Mouse (Mus musculus) neural tube, embryonic 11.5 days (tissue): ENCODE results near the gene Smoc1. TPM values are rescaled to one million over a fixed set of nuclear protein-coding genes. Genes with fewer than 3 reads are reported as not detected.

Experiments used
- ATAC-seq: fragments of 200-750 bp; cut with Nextera tagmentation; 2 replicates; pipeline ENCODE4 v1.8.0; 2017; ENCODE audit warnings: moderate number of reproducible peaks, mild to moderate bottlenecking, moderate TSS enrichment, moderate library complexity; ENCODE audit not compliant: insufficient read depth, low FRiP score, low TSS enrichment
- DNase-seq: peaks from one replicate; pipeline ENCODE4 v3.0.0-alpha.2; 2015; ENCODE audit warnings: low spot score
- H3K27ac ChIP-seq: fragments of 300-500 bp; sonication (generic); 2 replicates; pipeline ENCODE4 v1.5.1; 2014; ENCODE audit warnings: low read depth, mild to moderate bottlenecking, low read length
- H3K27me3 ChIP-seq: fragments of 300-500 bp; sonication (generic); 2 replicates; pipeline ENCODE4 v1.6.1; 2014; ENCODE audit warnings: mild to moderate bottlenecking, low read length, mixed read lengths; ENCODE audit not compliant: control insufficient read depth, insufficient read depth
- H3K36me3 ChIP-seq: fragments of 300-500 bp; sonication (generic); 2 replicates; pipeline ENCODE4 v1.6.1; 2014; ENCODE audit warnings: mild to moderate bottlenecking, low read length, moderate library complexity, mixed read lengths; ENCODE audit not compliant: control insufficient read depth, insufficient read depth
- H3K4me1 ChIP-seq: fragments of 300-500 bp; sonication (generic); 2 replicates; pipeline ENCODE4 v1.6.1; 2014; ENCODE audit warnings: low read length, mixed read lengths; ENCODE audit not compliant: control insufficient read depth, insufficient read depth
- H3K4me2 ChIP-seq: fragments of 300-500 bp; sonication (generic); 2 replicates; pipeline ENCODE4 v1.6.1; 2014; ENCODE audit warnings: low read depth, mild to moderate bottlenecking, moderate library complexity
- H3K4me3 ChIP-seq: fragments of 300-500 bp; sonication (generic); 2 replicates; pipeline ENCODE4 v1.5.1; 2014; ENCODE audit warnings: low read depth, low read length
- H3K9ac ChIP-seq: fragments of 300-500 bp; sonication (generic); 2 replicates; pipeline ENCODE4 v1.6.1; 2014; ENCODE audit warnings: mild to moderate bottlenecking, low read length
- H3K9me3 ChIP-seq: fragments of 300-500 bp; sonication (generic); 2 replicates; pipeline ENCODE4 v1.6.1; 2016; ENCODE audit warnings: low read length; ENCODE audit not compliant: control insufficient read depth
- WGBS: fragments of 180-500 bp; shearing (Covaris S2); extraction: QIAGEN DNeasy Blood & Tissue Kit; methylation state at CpG from one replicate; pipeline ENCODE4 v1.1.7; 2014; 5-methylcytosine and 5-hydroxymethylcytosine counted together
- polyA plus RNA-seq: library from polyadenylated mRNA; unstranded; fragments of >200 nt; fragmentation: Nextera tagmentation; extraction: Ambion mirVana; gene quantifications from 2 replicates; pipeline ENCODE4 v1.2.1, GENCODE M21; 2014

Gene Smoc1
- polyA plus RNA-seq, 1 experiment from 2014 or later: 13.1 TPM

GRCm38 (mm10) chr12:81152082-81152481 lies 125.5 kb downstream of the Smoc1 start:
- H3K9ac ChIP-seq: no peak overlapping the region
- H3K36me3 ChIP-seq: no peaks in the 10 kb centered on the region
- peaks cover 3% of the 10 kb centered on the region; the same call in 1 of the 2 replicates for H3K27me3 ChIP-seq
- H3K4me2 ChIP-seq: no peak overlapping the region
- H3K27ac ChIP-seq: no peak overlapping the region
- ATAC-seq (no peak), DNase-seq (no peak)
- no peaks in the 10 kb centered on the region for H3K9me3 ChIP-seq
- 69% methylated on average over 2 of the region's 2 CpGs for WGBS
- H3K4me1 ChIP-seq: no peaks in the 10 kb centered on the region
- H3K4me3 ChIP-seq: no peak overlapping the region

DNA sequence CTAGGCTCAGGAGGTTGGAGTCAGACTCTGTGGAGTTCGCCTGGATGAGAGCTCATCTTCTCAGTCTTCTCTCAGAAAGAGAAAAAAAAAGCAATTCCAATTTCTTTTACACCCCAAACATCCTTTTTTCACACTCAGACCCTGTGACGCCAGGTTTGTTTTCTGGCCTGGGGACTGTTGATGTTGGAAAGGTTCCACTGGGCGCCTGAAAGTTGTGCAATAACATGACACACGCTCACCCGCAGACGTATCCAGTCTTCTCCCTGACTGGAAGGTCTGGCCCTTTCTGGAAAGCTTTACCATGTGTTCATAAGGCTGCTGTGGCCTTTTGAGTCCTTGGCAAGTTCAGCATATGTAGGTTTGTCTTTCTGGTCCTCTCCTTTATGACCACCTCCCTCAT lies 129.1 kb downstream of the Smoc1 start:
- no peaks in the 10 kb centered on the region for H3K27me3 ChIP-seq
- no peak overlapping the region for H3K4me2 ChIP-seq
- DNase-seq (no peak), ATAC-seq (no peak)
- H3K4me1 ChIP-seq: no peaks in the 10 kb centered on the region
- H3K9me3 ChIP-seq: no peaks in the 10 kb centered on the region
- no peaks in the 10 kb centered on the region for H3K36me3 ChIP-seq
- H3K9ac ChIP-seq: no peak overlapping the region
- 86% methylated on average over 6 of the region's 6 CpGs for WGBS
- no peak overlapping the region for H3K27ac ChIP-seq
- H3K4me3 ChIP-seq: no peak overlapping the region

DNA sequence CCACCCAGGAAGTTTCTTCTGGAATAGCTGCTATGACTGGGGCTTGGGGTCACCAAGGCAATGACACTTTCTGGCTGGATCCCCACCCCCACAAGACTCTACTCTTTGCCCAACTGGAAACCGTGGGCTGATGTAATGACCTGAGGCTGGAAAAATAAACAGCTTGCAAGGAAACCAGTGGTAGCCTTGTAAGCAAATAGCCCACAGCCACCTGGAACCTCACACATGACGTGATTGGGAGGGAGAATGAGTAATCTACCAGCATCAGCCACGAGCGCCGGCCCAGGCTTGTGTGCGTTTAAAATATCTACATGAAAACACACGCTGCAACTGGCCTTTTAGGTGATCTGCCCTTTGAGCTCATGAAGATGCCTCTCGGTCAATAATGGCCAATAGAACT lies 130.2 kb downstream of the Smoc1 start:
- H3K27ac ChIP-seq: no peak overlapping the region
- H3K36me3 ChIP-seq: no peaks in the 10 kb centered on the region
- ATAC-seq (no peak), DNase-seq (no peak)
- H3K4me2 ChIP-seq: no peak overlapping the region
- no peak overlapping the region for H3K9ac ChIP-seq
- H3K4me1 ChIP-seq: no peaks in the 10 kb centered on the region
- H3K4me3 ChIP-seq: no peak overlapping the region
- WGBS: 76% methylated on average over 8 of the region's 8 CpGs
- H3K27me3 ChIP-seq: no peaks in the 10 kb centered on the region
- H3K9me3 ChIP-seq: no peaks in the 10 kb centered on the region

GRCm38 (mm10) chr12:81159947-81160346 lies 133.3 kb downstream of the Smoc1 start:
- WGBS: 40% methylated on average over 2 of the region's 2 CpGs
- Histone ChIP-seq H3K9me3 (no peaks in the 10 kb centered on the region), H3K4me3 (no peak overlapping the region), H3K9ac (no peak overlapping the region), H3K27me3 (0 out of 2 replicates have a peak, but pooled peaks cover 2% of the 10 kb centered on the region), H3K4me1 (no peaks in the 10 kb centered on the region), H3K4me2 (no peak overlapping the region), H3K27ac (no peak overlapping the region), H3K36me3 (no peaks in the 10 kb centered on the region)
- no peak for ATAC-seq
- peak; percentile 15 for DNase-seq

DNA sequence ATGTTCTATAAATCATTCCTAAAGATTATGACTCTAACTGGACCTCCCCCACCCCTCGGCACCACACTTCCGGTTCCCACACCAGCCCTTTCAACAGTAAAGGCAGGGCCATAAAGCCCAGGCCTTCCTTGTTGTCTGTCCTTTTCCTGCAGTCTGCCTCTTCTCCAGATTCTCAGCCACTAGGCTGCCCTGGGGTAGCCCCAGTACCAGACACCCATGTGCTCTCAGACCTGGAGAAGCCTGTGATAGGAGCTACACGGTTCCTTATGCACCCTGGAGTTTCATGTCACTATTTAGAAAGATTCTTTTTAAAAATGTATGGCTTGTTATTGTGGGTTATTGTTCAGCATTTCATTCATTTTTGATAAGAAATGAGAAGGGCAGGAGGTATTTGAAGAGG lies 133.8 kb downstream of the Smoc1 start:
- Histone ChIP-seq H3K4me2 (no peak overlapping the region), H3K4me1 (0 out of 2 replicates have a peak, but pooled peaks cover 3% of the 10 kb centered on the region), H3K36me3 (no peaks in the 10 kb centered on the region), H3K27ac (no peak overlapping the region), H3K4me3 (no peak overlapping the region), H3K9ac (no peak overlapping the region), H3K27me3 (0 out of 2 replicates have a peak, but pooled peaks cover 4% of the 10 kb centered on the region), H3K9me3 (no peaks in the 10 kb centered on the region)
- ATAC-seq: no peak
- DNase-seq: no peak
- 30% methylated on average over 3 of the region's 3 CpGs for WGBS

GRCm38 (mm10) chr12:81160831-81161230 lies 134.2 kb downstream of the Smoc1 start:
- no peak overlapping the region for H3K9ac ChIP-seq
- no peak overlapping the region for H3K4me3 ChIP-seq
- H3K4me2 ChIP-seq: no peak overlapping the region
- H3K4me1 ChIP-seq: peaks cover 7% of the 10 kb centered on the region
- no peaks in the 10 kb centered on the region for H3K9me3 ChIP-seq
- 0 out of 2 replicates have a peak, but pooled peaks cover 4% of the 10 kb centered on the region for H3K27me3 ChIP-seq
- ATAC-seq (no peak), DNase-seq (peak; percentile 63)
- 69% methylated on average over 5 of the region's 5 CpGs for WGBS
- no peaks in the 10 kb centered on the region for H3K36me3 ChIP-seq
- no peak overlapping the region for H3K27ac ChIP-seq

- Histone ChIP-seq H3K9me3 (no peaks in the 10 kb centered on the region), H3K4me2 (no peak overlapping the region), H3K27ac (no peak overlapping the region), H3K27me3 (0 out of 2 replicates have a peak, but pooled peaks cover 4% of the 10 kb centered on the region), H3K4me3 (no peak overlapping the region), H3K9ac (no peak overlapping the region), H3K36me3 (no peaks in the 10 kb centered on the region), H3K4me1 (peaks cover 11% of the 10 kb centered on the region)
- no peak for DNase-seq
- 87% methylated on average over 2 of the region's 2 CpGs for WGBS
- ATAC-seq: no peak
These were observed 134.7 kb downstream of the Smoc1 start for GRCm38 (mm10) chr12:81161282-81161681.

DNA sequence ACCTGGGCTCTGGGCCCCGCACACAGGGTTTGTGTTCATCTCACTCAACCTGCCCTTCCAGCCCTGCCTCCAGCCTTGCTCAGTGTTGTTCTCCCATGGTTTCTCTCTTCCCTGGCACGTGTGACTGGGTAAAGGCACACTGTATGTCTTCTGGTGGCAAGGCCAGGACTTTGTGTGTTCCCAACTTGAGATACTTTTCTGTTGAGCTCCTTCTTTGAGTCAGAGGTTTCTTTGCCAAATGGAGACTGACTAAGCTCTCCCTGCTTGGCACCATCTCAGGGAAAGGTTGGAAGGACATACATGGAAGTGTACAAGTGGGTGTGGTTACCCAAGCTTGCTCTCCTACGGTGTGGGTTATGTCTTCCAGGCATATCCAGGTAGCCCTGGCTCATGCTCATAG lies 136.5 kb downstream of the Smoc1 start:
- Histone ChIP-seq H3K36me3 (no peaks in the 10 kb centered on the region), H3K9me3 (no peaks in the 10 kb centered on the region), H3K9ac (no peak overlapping the region), H3K4me2 (no peak overlapping the region), H3K4me1 (peaks cover 23% of the 10 kb centered on the region), H3K4me3 (no peak overlapping the region), H3K27ac (no peak overlapping the region), H3K27me3 (0 out of 2 replicates have a peak, but pooled peaks cover 4% of the 10 kb centered on the region)
- DNase-seq (no peak), ATAC-seq (no peak)
- WGBS: 92% methylated on average over 3 of the region's 3 CpGs

- DNase-seq (no peak), ATAC-seq (no peak)
- Histone ChIP-seq H3K4me1 (peaks cover 23% of the 10 kb centered on the region), H3K9me3 (no peaks in the 10 kb centered on the region), H3K4me3 (no peak overlapping the region), H3K9ac (no peak overlapping the region), H3K27ac (no peak overlapping the region), H3K36me3 (no peaks in the 10 kb centered on the region), H3K4me2 (no peak overlapping the region), H3K27me3 (0 out of 2 replicates have a peak, but pooled peaks cover 4% of the 10 kb centered on the region)
- WGBS: 94% methylated on average over 3 of the region's 3 CpGs
These were observed 137.0 kb downstream of the Smoc1 start for GRCm38 (mm10) chr12:81163566-81163965.
